Mouse (Mus musculus) naive thymus-derived CD4-positive, alpha-beta T cell, adult 2 months (primary cell): ENCODE results near the gene Clic3.

Experiments
- DNase-seq: peaks from one replicate; pipeline ENCODE4 v3.0.0-alpha.2; 2011; ENCODE audit warnings: low read depth

The Clic3 gene

GRCm38 (mm10) chr2:25480541-25480940, 23.9 kb downstream of the Clic3 start:
- DNase-seq = no peak

GRCm38 (mm10) chr2:25482969-25483368, 26.3 kb downstream of the Clic3 start:
- DNase-seq = peak; percentile 92

- no peak for DNase-seq
These were observed 28.4 kb downstream of the Clic3 start for GRCm38 (mm10) chr2:25484901-25485647.

GRCm38 (mm10) chr2:25487965-25488670, 31.5 kb downstream of the Clic3 start:
- no peak for DNase-seq

GRCm38 (mm10) chr2:25488671-25489068, 32.0 kb downstream of the Clic3 start:
- no peak for DNase-seq

GRCm38 (mm10) chr2:25492988-25493387, 36.4 kb downstream of the Clic3 start:
- no peak for DNase-seq

GRCm38 (mm10) chr2:25493476-25493961, 36.9 kb downstream of the Clic3 start, which contains the start of gene Lcn12:
Gene Lcn12 (minus strand): TSS chr2:25493911.
- DNase-seq = no peak

- peak; percentile 51 for DNase-seq
These were observed 39.8 kb downstream of the Clic3 start for GRCm38 (mm10) chr2:25496462-25496861.

GRCm38 (mm10) chr2:25497846-25498575, 41.4 kb downstream of the Clic3 start:
- DNase-seq = peak; percentile 34

GRCm38 (mm10) chr2:25498622-25499478, 42.2 kb downstream of the Clic3 start:
- DNase-seq = no peak

- no peak for DNase-seq
These were observed 43.5 kb downstream of the Clic3 start for GRCm38 (mm10) chr2:25500071-25500575.

- peak; percentile 96 for DNase-seq
These were observed 44.2 kb downstream of the Clic3 start, which contains the start of gene Fbxw5 for GRCm38 (mm10) chr2:25500576-25501405. Gene Fbxw5 (plus strand): TSS chr2:25500750.

- peak; percentile 26 for DNase-seq
These were observed 45.2 kb downstream of the Clic3 start, which contains the start of gene C8g for GRCm38 (mm10) chr2:25501593-25502486. Gene C8g (minus strand): TSS chr2:25501719.

GRCm38 (mm10) chr2:25502726-25503125, 46.1 kb downstream of the Clic3 start:
- DNase-seq = no peak

- DNase-seq = no peak
These were observed 47.9 kb downstream of the Clic3 start for GRCm38 (mm10) chr2:25504538-25504937.

- DNase-seq = no peak
These were observed 48.4 kb downstream of the Clic3 start for GRCm38 (mm10) chr2:25505000-25505399.

GRCm38 (mm10) chr2:25505860-25506259, 49.2 kb downstream of the Clic3 start:
- DNase-seq = no peak

GRCm38 (mm10) chr2:25506964-25507363, 50.3 kb downstream of the Clic3 start:
- peak; percentile 53 for DNase-seq
